Mouse (Mus musculus): ENCODE results near the gene Thop1.

Thop1 gene

GRCm38 (mm10) chr10:81087021-81087420 lies 17.2 kb downstream of the Thop1 start:
- H3K36me3 ChIP-seq (ENCODE audit: insufficient read depth, low read length), result peaks cover 18% of the 10 kb centered on the region
- H3K4me3 ChIP-seq (replicated peaks; ENCODE audit: low read length), result no peak overlapping the region
- H3K4me1 ChIP-seq (replicated peaks; ENCODE audit: low read depth, low read length), result peaks cover 44% of the 10 kb centered on the region
- no peaks in the 10 kb centered on the region for H3K27me3 ChIP-seq (ENCODE audit: insufficient read depth, low read length)
- TF ChIP-seq CTCF (conservative IDR thresholded peaks at IDR 0.05; ENCODE audit: low read length) (peak; percentile 58), POU5F1 (IDR thresholded peaks at IDR 0.05; ENCODE audit: borderline replicate concordance, low read length) (no peak)
- no peaks in the 10 kb centered on the region for H3K9me3 ChIP-seq (ENCODE audit: low read length)

- TF ChIP-seq CTCF (conservative IDR thresholded peaks at IDR 0.05; ENCODE audit: low read length) (no peak), POU5F1 (IDR thresholded peaks at IDR 0.05; ENCODE audit: borderline replicate concordance, low read length) (no peak), NANOG (IDR thresholded peaks at IDR 0.05; ENCODE audit: borderline replicate concordance, low read length) (no peak)
- H3K27me3 ChIP-seq (ENCODE audit: insufficient read depth, low read length), result no peaks in the 10 kb centered on the region
These were observed 19.4 kb downstream of the Thop1 start for GRCm38 (mm10) chr10:81089216-81089615.

GRCm38 (mm10) chr10:81090621-81091020 lies 20.8 kb downstream of the Thop1 start:
- H3K4me3 ChIP-seq (replicated peaks; ENCODE audit: low read length), result no peak overlapping the region
- no peaks in the 10 kb centered on the region for H3K9me3 ChIP-seq (ENCODE audit: low read length)
- peaks cover 54% of the 10 kb centered on the region for H3K4me1 ChIP-seq (replicated peaks; ENCODE audit: low read depth, low read length)
- TF ChIP-seq CTCF (conservative IDR thresholded peaks at IDR 0.05; ENCODE audit: low read length), result no peak
- TF ChIP-seq NANOG (IDR thresholded peaks at IDR 0.05; ENCODE audit: borderline replicate concordance, low read length), result no peak
- TF ChIP-seq POU5F1 (IDR thresholded peaks at IDR 0.05; ENCODE audit: borderline replicate concordance, low read length), result no peak
- H3K27me3 ChIP-seq (ENCODE audit: insufficient read depth, low read length), result no peaks in the 10 kb centered on the region
- no peaks in the 10 kb centered on the region for H3K36me3 ChIP-seq (ENCODE audit: insufficient read depth, low read length)

More at GRCm38 (mm10) chr10:81089216-81089615, 19.4 kb downstream of the Thop1 start:
- Histone ChIP-seq H3K9me3 (ENCODE audit: low read length) (no peaks in the 10 kb centered on the region), H3K36me3 (ENCODE audit: insufficient read depth, low read length) (peaks cover 2% of the 10 kb centered on the region; the same call in 1 of the 2 replicates), H3K4me1 (replicated peaks; ENCODE audit: low read depth, low read length) (peaks cover 43% of the 10 kb centered on the region), H3K4me3 (replicated peaks; ENCODE audit: low read length) (no peak overlapping the region)

GRCm38 (mm10) chr10:81092465-81093250 lies 22.8 kb downstream of the Thop1 start:
- H3K4me1 ChIP-seq (replicated peaks; ENCODE audit: low read depth, low read length), result peaks cover 60% of the 10 kb centered on the region
- H3K36me3 ChIP-seq (ENCODE audit: insufficient read depth, low read length), result no peaks in the 10 kb centered on the region
- no peak for TF ChIP-seq NANOG (IDR thresholded peaks at IDR 0.05; ENCODE audit: borderline replicate concordance, low read length)
- H3K4me3 ChIP-seq (replicated peaks; ENCODE audit: low read length), result 0 out of 2 replicates have a peak overlapping the region, but pooled peaks have one; percentile 17
- peaks cover 4% of the 10 kb centered on the region; the same call in 1 of the 2 replicates for H3K9me3 ChIP-seq (ENCODE audit: low read length)
- H3K27me3 ChIP-seq (ENCODE audit: insufficient read depth, low read length), result no peaks in the 10 kb centered on the region

GRCm38 (mm10) chr10:81094931-81095678 lies 25.3 kb downstream of the Thop1 start:
- TF ChIP-seq CTCF (conservative IDR thresholded peaks at IDR 0.05; ENCODE audit: low read length), result no peak
- TF ChIP-seq POU5F1 (IDR thresholded peaks at IDR 0.05; ENCODE audit: borderline replicate concordance, low read length), result no peak
- TF ChIP-seq NANOG (IDR thresholded peaks at IDR 0.05; ENCODE audit: borderline replicate concordance, low read length), result no peak
- H3K4me3 ChIP-seq (replicated peaks; ENCODE audit: low read length), result peak overlapping the region; percentile 48
- H3K36me3 ChIP-seq (ENCODE audit: insufficient read depth, low read length), result no peaks in the 10 kb centered on the region
- H3K27me3 ChIP-seq (ENCODE audit: insufficient read depth, low read length), result no peaks in the 10 kb centered on the region
- H3K9me3 ChIP-seq (ENCODE audit: low read length), result peaks cover 4% of the 10 kb centered on the region; the same call in 1 of the 2 replicates
- H3K4me1 ChIP-seq (replicated peaks; ENCODE audit: low read depth, low read length), result peaks cover 69% of the 10 kb centered on the region

GRCm38 (mm10) chr10:81105565-81106112 lies 35.8 kb downstream of the Thop1 start, which contains the start of gene Map2k2:
Map2k2 (plus strand) TSS chr10:81105915.
- Histone ChIP-seq H3K4me3 (replicated peaks; ENCODE audit: low read length) (peak within 1 kb of the TSS; percentile 96), H3K9me3 (ENCODE audit: low read length) (no peaks in the 10 kb centered on the region), H3K36me3 (ENCODE audit: insufficient read depth, low read length) (peaks cover 38% of the 10 kb centered on the region), H3K4me1 (replicated peaks; ENCODE audit: low read depth, low read length) (peaks cover 86% of the 10 kb centered on the region), H3K27me3 (ENCODE audit: insufficient read depth, low read length) (no peaks in the 10 kb centered on the region)
- TF ChIP-seq CTCF (conservative IDR thresholded peaks at IDR 0.05; ENCODE audit: low read length), result no peak

- TF ChIP-seq POU5F1 (IDR thresholded peaks at IDR 0.05; ENCODE audit: borderline replicate concordance, low read length) (no peak), NANOG (IDR thresholded peaks at IDR 0.05; ENCODE audit: borderline replicate concordance, low read length) (no peak), CTCF (conservative IDR thresholded peaks at IDR 0.05; ENCODE audit: low read length) (no peak)
- peaks cover 44% of the 10 kb centered on the region for H3K36me3 ChIP-seq (ENCODE audit: insufficient read depth, low read length)
These were observed 36.4 kb downstream of the Thop1 start for GRCm38 (mm10) chr10:81106113-81106721.

GRCm38 (mm10) chr10:81112946-81113345 lies 43.1 kb downstream of the Thop1 start:
- Histone ChIP-seq H3K36me3 (ENCODE audit: insufficient read depth, low read length) (peaks cover 95% of the 10 kb centered on the region), H3K4me1 (replicated peaks; ENCODE audit: low read depth, low read length) (peaks cover 85% of the 10 kb centered on the region), H3K27me3 (ENCODE audit: insufficient read depth, low read length) (no peaks in the 10 kb centered on the region), H3K4me3 (replicated peaks; ENCODE audit: low read length) (no peak overlapping the region), H3K9me3 (ENCODE audit: low read length) (no peaks in the 10 kb centered on the region)
- TF ChIP-seq POU5F1 (IDR thresholded peaks at IDR 0.05; ENCODE audit: borderline replicate concordance, low read length), result no peak
- no peak for TF ChIP-seq CTCF (conservative IDR thresholded peaks at IDR 0.05; ENCODE audit: low read length)

More at GRCm38 (mm10) chr10:81106113-81106721, 36.4 kb downstream of the Thop1 start:
- Histone ChIP-seq H3K4me1 (replicated peaks; ENCODE audit: low read depth, low read length) (peaks cover 86% of the 10 kb centered on the region), H3K9me3 (ENCODE audit: low read length) (no peaks in the 10 kb centered on the region), H3K27me3 (ENCODE audit: insufficient read depth, low read length) (no peaks in the 10 kb centered on the region), H3K4me3 (replicated peaks; ENCODE audit: low read length) (peak overlapping the region; percentile 96)
